Mouse (Mus musculus): Measurements from ENCODE around the gene Ttc7. TPM values are rescaled to one million over a fixed set of nuclear protein-coding genes. Genes with fewer than 3 reads are reported as not detected.
A peak's percentile ranks its signal among the peaks of the same experiment; 100 is the strongest.

The Ttc7 gene
- polyA plus RNA-seq, 1 experiment, result 88.6 TPM

DNA sequence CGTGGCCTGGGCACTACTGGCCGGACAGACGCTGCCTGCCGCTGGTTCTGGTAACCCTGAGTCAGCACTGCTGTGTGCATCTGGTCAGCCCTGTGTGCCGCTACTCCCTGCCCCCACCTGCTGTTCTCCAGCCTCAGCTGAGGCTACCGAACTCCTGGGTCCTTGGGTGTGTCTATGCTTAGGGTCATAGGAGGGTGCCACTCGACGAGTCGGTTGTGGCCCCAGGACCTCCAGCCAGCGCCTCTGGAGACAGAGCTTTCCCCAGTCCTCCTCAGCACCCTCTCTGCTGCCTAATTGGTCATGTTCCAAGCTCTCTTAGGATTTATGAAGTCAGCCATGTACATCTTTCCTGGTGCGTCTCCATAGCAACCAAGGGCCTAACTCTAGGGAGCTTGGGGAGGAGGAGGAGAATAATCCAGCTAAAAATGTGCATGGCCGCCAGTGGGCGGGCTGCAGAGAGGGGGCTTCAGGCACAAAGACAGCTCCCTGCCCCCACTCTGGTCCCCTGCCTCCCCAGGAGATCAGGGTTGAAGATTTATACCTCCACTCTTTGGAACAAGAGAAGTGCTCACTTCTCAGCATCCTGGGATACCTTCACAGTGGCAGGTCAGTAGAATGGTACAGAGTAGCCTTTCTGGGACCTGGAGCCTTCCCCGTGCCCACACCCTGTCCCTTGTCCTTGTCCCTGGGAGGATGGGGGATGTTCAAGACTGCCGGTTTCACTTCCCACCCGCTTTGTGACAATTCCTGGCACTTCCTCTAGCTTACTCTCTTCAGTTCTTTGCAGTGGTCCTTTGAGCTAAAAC, 95.9 kb downstream of the Ttc7 start:
- Histone ChIP-seq H3K36me3 (ENCODE audit: control insufficient read depth, insufficient read depth, low read length) (peaks cover 6% of the 10 kb centered on the region), H3K27me3 (ENCODE audit: control insufficient read depth, insufficient read depth, low read length) (no peaks in the 10 kb centered on the region), H3K27ac (ENCODE audit: insufficient read depth, low read length) (no peak overlapping the region), H3K4me1 (ENCODE audit: control insufficient read depth, insufficient read depth, insufficient read length) (peaks cover 27% of the 10 kb centered on the region), H3K4me3 (ENCODE audit: extremely low read depth, insufficient read depth, insufficient read length) (no peak overlapping the region)
- no peak for TF ChIP-seq CTCF (IDR thresholded peaks at IDR 0.05; ENCODE audit: extremely low read depth, insufficient read depth, insufficient read length, insufficient replicate concordance)
- no peak for TF ChIP-seq POLR2A (IDR thresholded peaks at IDR 0.05; ENCODE audit: low read depth, low read length)
- 84% methylated on average over 16 of the region's 16 CpGs for WGBS
- no peak for DNase-seq (ENCODE audit: low read depth in 1 of 2, low spot score in 2 of 2)

DNA sequence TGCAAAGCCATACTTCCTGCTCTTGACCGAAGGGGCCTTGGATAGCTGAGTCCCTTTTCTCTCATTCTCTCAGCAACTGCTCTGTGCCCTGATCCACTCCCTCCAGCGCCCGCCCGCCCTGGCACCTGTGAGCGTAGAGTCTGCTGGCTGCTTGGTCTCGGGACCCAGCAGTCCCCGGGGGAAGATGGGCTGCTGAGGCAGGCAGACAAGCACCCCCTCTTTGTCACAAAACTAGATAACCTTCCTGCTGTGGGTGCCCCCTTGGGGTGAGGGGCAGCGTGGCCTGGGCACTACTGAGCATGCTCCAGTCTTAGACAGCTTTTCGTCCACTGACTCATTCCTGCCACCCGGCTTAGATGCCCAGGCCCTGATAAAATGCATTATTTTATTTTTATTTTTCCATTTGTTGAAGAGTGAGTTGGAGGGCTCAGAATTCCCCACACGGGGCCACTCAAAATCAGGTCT, 96.5 kb downstream of the Ttc7 start:
- Histone ChIP-seq H3K4me3 (ENCODE audit: extremely low read depth, insufficient read depth, insufficient read length) (no peak overlapping the region), H3K4me1 (ENCODE audit: control insufficient read depth, insufficient read depth, insufficient read length) (peaks cover 27% of the 10 kb centered on the region), H3K27ac (ENCODE audit: insufficient read depth, low read length) (no peak overlapping the region), H3K36me3 (ENCODE audit: control insufficient read depth, insufficient read depth, low read length) (peaks cover 6% of the 10 kb centered on the region), H3K27me3 (ENCODE audit: control insufficient read depth, insufficient read depth, low read length) (no peaks in the 10 kb centered on the region)
- WGBS, result 71% methylated on average over 11 of the region's 11 CpGs
- DNase-seq (ENCODE audit: low read depth in 1 of 2, low spot score in 2 of 2), result no peak
- TF ChIP-seq CTCF (IDR thresholded peaks at IDR 0.05; ENCODE audit: extremely low read depth, insufficient read depth, insufficient read length, insufficient replicate concordance) (no peak), POLR2A (IDR thresholded peaks at IDR 0.05; ENCODE audit: low read depth, low read length) (no peak)

DNA sequence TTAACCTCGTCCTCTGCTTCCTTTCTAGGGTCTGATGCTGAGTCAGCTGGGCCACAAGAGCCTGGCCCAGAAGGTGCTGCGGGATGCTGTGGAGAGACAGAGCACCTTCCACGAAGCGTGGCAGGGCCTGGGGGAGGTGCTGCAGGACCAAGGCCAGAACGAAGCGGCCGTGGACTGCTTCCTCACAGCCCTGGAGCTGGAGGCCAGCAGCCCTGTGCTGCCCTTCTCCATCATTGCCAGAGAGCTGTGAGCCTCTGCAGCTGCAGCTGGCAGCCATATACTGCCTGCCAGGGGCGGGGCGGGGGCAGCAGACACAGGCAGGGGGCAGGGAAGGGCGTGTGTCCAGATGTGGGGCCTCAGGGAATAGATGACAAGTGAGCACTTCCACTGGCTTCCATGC, 97.1 kb downstream of the Ttc7 start:
- 79% methylated on average over 10 of the region's 10 CpGs for WGBS
- TF ChIP-seq CTCF (IDR thresholded peaks at IDR 0.05; ENCODE audit: extremely low read depth, insufficient read depth, insufficient read length, insufficient replicate concordance) (no peak), POLR2A (IDR thresholded peaks at IDR 0.05; ENCODE audit: low read depth, low read length) (no peak)
- DNase-seq (ENCODE audit: low read depth in 1 of 2, low spot score in 2 of 2), result no peak
- H3K27me3 ChIP-seq (ENCODE audit: control insufficient read depth, insufficient read depth, low read length), result no peaks in the 10 kb centered on the region
- H3K36me3 ChIP-seq (ENCODE audit: control insufficient read depth, insufficient read depth, low read length), result peaks cover 6% of the 10 kb centered on the region
- peaks cover 27% of the 10 kb centered on the region for H3K4me1 ChIP-seq (ENCODE audit: control insufficient read depth, insufficient read depth, insufficient read length)
- H3K27ac ChIP-seq (ENCODE audit: insufficient read depth, low read length), result no peak overlapping the region
- no peak overlapping the region for H3K4me3 ChIP-seq (ENCODE audit: extremely low read depth, insufficient read depth, insufficient read length)

DNA sequence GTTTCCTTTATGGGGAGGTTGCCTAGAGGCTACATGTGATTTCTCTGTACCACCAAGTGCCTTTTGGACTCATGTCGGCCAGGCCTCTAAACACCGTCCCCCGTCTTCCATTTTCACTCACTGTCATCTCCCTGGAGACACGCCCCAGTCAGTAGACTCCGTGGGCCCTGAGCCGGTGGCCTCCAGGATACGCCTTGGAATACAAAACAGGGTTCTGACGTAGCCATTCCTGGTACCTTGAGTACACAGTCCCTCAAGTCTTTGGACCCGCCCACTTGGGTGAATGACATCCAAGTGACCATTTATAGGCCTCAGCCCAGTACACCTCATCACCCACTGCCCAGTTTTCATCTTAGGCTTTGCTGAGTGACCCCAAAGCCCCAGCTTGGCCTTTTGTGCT, 98.0 kb downstream of the Ttc7 start:
- no peak for DNase-seq (ENCODE audit: low read depth in 1 of 2, low spot score in 2 of 2)
- 95% methylated on average over 9 of the region's 9 CpGs for WGBS
- H3K27me3 ChIP-seq (ENCODE audit: control insufficient read depth, insufficient read depth, low read length), result no peaks in the 10 kb centered on the region
- H3K27ac ChIP-seq (ENCODE audit: insufficient read depth, low read length), result no peak overlapping the region
- peaks cover 6% of the 10 kb centered on the region for H3K36me3 ChIP-seq (ENCODE audit: control insufficient read depth, insufficient read depth, low read length)
- TF ChIP-seq CTCF (IDR thresholded peaks at IDR 0.05; ENCODE audit: extremely low read depth, insufficient read depth, insufficient read length, insufficient replicate concordance), result no peak
- no peak for TF ChIP-seq POLR2A (IDR thresholded peaks at IDR 0.05; ENCODE audit: low read depth, low read length)
- no peak overlapping the region for H3K4me3 ChIP-seq (ENCODE audit: extremely low read depth, insufficient read depth, insufficient read length)
- peaks cover 27% of the 10 kb centered on the region for H3K4me1 ChIP-seq (ENCODE audit: control insufficient read depth, insufficient read depth, insufficient read length)

DNA sequence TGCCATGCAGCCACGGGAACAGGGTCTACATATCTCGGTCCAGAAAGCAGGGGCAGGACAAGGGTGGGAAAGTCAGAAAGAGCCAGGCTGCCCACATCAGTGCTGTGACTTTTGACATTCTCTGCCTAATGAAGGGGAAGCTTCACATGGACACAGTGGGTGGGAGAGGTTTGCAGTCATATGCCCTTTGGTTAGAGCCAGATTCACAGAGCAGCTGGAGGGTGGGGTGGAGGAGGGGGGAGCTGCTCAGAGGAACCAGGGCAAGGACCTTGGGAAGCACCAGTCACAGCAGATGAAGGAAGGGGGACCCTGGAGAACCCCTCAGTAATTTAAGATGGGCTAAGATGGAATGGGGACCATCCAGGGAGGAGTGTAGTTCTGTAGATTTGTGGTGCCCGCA, 103.1 kb downstream of the Ttc7 start:
- WGBS, result 87% methylated on average over 3 of the region's 3 CpGs
- Histone ChIP-seq H3K27me3 (ENCODE audit: control insufficient read depth, insufficient read depth, low read length) (no peaks in the 10 kb centered on the region), H3K4me3 (ENCODE audit: extremely low read depth, insufficient read depth, insufficient read length) (no peak overlapping the region), H3K36me3 (ENCODE audit: control insufficient read depth, insufficient read depth, low read length) (no peaks in the 10 kb centered on the region; the same call in 1 of the 2 replicates), H3K4me1 (ENCODE audit: control insufficient read depth, insufficient read depth, insufficient read length) (peaks cover 5% of the 10 kb centered on the region; the same call in 1 of the 2 replicates), H3K27ac (ENCODE audit: insufficient read depth, low read length) (no peak overlapping the region)
- no peak for DNase-seq (ENCODE audit: low read depth in 1 of 2, low spot score in 2 of 2)
- TF ChIP-seq CTCF (IDR thresholded peaks at IDR 0.05; ENCODE audit: extremely low read depth, insufficient read depth, insufficient read length, insufficient replicate concordance) (no peak), POLR2A (IDR thresholded peaks at IDR 0.05; ENCODE audit: low read depth, low read length) (no peak)

DNA sequence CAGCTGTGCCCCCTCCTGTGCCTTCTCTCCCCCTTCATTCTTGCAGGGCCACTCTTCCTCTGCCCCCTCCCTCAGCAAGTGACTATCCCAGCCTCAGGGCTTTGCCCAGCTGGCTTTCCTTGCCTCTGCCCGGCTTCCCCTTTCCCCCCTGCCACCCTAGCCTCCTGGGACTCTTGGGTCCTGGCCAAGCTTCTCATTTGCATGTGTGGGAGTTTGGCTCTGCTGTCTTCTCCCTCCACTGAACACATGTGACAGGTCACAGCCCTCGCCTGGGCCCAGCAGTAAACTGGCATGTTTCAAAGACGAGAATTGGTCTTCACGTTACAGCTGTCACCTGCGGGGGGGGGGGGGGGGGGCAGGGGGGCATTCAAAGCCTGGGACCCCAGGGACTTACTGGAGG, 104.4 kb downstream of the Ttc7 start:
- no peak for TF ChIP-seq POLR2A (IDR thresholded peaks at IDR 0.05; ENCODE audit: low read depth, low read length)
- TF ChIP-seq CTCF (IDR thresholded peaks at IDR 0.05; ENCODE audit: extremely low read depth, insufficient read depth, insufficient read length, insufficient replicate concordance), result no peak
- no peaks in the 10 kb centered on the region for H3K36me3 ChIP-seq (ENCODE audit: control insufficient read depth, insufficient read depth, low read length)
- peak in 1 of 2 experiments; percentile 73 for DNase-seq (ENCODE audit: low read depth in 1 of 2, low spot score in 2 of 2)
- peaks cover 5% of the 10 kb centered on the region; the same call in 1 of the 2 replicates for H3K4me1 ChIP-seq (ENCODE audit: control insufficient read depth, insufficient read depth, insufficient read length)
- no peak overlapping the region for H3K27ac ChIP-seq (ENCODE audit: insufficient read depth, low read length)
- H3K27me3 ChIP-seq (ENCODE audit: control insufficient read depth, insufficient read depth, low read length), result no peaks in the 10 kb centered on the region
- WGBS, result 23% methylated on average over 5 of the region's 5 CpGs
- H3K4me3 ChIP-seq (ENCODE audit: extremely low read depth, insufficient read depth, insufficient read length), result no peak overlapping the region

DNA sequence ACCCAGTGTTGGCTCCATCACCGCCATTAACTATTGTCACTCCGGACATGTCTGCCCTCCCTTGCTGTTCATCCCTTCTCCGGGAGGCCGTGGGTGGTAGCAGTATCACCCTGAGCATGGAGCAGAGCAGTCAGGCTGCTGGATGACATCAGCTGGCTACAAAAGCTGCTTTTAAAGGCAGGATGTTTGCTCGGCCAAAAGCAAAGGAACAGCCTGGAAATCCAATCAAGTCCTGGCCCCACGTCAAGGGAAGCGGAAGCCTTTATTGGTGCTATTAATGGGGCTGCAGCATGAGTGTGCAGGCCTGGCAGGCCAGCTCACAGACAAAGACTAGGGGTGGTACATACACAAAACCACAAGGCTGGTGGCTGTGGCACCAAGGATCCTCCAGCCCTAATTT, 108.6 kb downstream of the Ttc7 start:
- no peak overlapping the region for H3K27ac ChIP-seq (ENCODE audit: insufficient read depth, low read length)
- WGBS, result 87% methylated on average over 7 of the region's 7 CpGs
- H3K27me3 ChIP-seq (ENCODE audit: control insufficient read depth, insufficient read depth, low read length), result no peaks in the 10 kb centered on the region
- H3K4me1 ChIP-seq (ENCODE audit: control insufficient read depth, insufficient read depth, insufficient read length), result peaks cover 5% of the 10 kb centered on the region; the same call in 1 of the 2 replicates
- no peak for TF ChIP-seq CTCF (IDR thresholded peaks at IDR 0.05; ENCODE audit: extremely low read depth, insufficient read depth, insufficient read length, insufficient replicate concordance)
- no peak for TF ChIP-seq POLR2A (IDR thresholded peaks at IDR 0.05; ENCODE audit: low read depth, low read length)
- no peak for DNase-seq (ENCODE audit: low read depth in 1 of 2, low spot score in 2 of 2)
- H3K36me3 ChIP-seq (ENCODE audit: control insufficient read depth, insufficient read depth, low read length), result no peaks in the 10 kb centered on the region
- H3K4me3 ChIP-seq (ENCODE audit: extremely low read depth, insufficient read depth, insufficient read length), result no peak overlapping the region
